Mouse (Mus musculus) CD8-positive naive resting alpha-beta T cell, adult 57 days (primary cell): ENCODE data around the gene Xcr1. TPM values are rescaled to one million over a fixed set of nuclear protein-coding genes. Genes with fewer than 3 reads are reported as not detected.

Experiments used
- total RNA-seq: library from RNA; stranded (reverse); gene quantifications from one replicate; pipeline ENCODE4 v1.2.4, GENCODE M21; 2023

Xcr1 gene
- 0.34 TPM for total RNA-seq

GRCm38 (mm10) chr9:123861929-123862328, at the start of gene Xcr1:
Gene Xcr1, minus strand, starts transcription at chr9:123862029.

GRCm38 (mm10) chr9:123851713-123852448, 9.9 kb downstream of the Xcr1 start, which contains the start of gene Fyco1:
Gene Fyco1, minus strand, starts transcription at chr9:123851899.

GRCm38 (mm10) chr9:123806267-123806666, 55.6 kb downstream of the Xcr1 start, which contains the start of gene Cxcr6:
Gene Cxcr6, plus strand, starts transcription at chr9:123806475.

Other genes starting within 250 kb of the Xcr1 start
- gene Slc6a20b, start 229.5 kb downstream of the Xcr1 start, total RNA-seq: not detected
- 184 TPM for gene Ccr9, start 183.6 kb downstream of the Xcr1 start, total RNA-seq
- 0.77 TPM for gene Slc6a20a, start 183.1 kb downstream of the Xcr1 start, total RNA-seq
- 170 TPM for gene Lztfl1, start 144.3 kb downstream of the Xcr1 start, total RNA-seq
- gene Cxcr6, start 55.6 kb downstream of the Xcr1 start, total RNA-seq: 15.6 TPM
- gene Fyco1, start 10.1 kb downstream of the Xcr1 start, total RNA-seq: 61.4 TPM
- gene Ccr1, start 106.7 kb upstream of the Xcr1 start, total RNA-seq: 0.46 TPM
- not detected for gene Ccr1l1, start 116.4 kb upstream of the Xcr1 start, total RNA-seq
- gene Ccr3, start 159.9 kb upstream of the Xcr1 start, total RNA-seq: 0.46 TPM
- 1.0 TPM for gene Ccr2, start 239.9 kb upstream of the Xcr1 start, total RNA-seq